Mouse (Mus musculus): Measurements from ENCODE around the gene Camta2. TPM values are rescaled to one million over a fixed set of nuclear protein-coding genes. Genes with fewer than 3 reads are reported as not detected.

Camta2 gene
- total and polyA plus RNA-seq, 3 experiments: 1.0 to 17.0 (median 4.9) TPM

- peaks cover 0 to 3% of the 10 kb centered on the region in 2 experiments for H3K36me3 ChIP-seq (replicated peaks in 1 of 2; ENCODE audit: control insufficient read depth in 1 of 2, insufficient read depth in 1 of 2, low read length in 1 of 2)
- no peak overlapping the region for H3K4me2 ChIP-seq (ENCODE audit: insufficient read depth, low read depth, poor library complexity, severe bottlenecking)
- dilution Hi-C loops (cut with MboI; ENCODE audit: extremely low pct_ligation_motif_present, extremely low pct_unique_long_range_greater_than_20kb, low sequenced_read_pairs): no loop called here
- H3K4me1 ChIP-seq (ENCODE audit: control insufficient read depth in 1 of 2, insufficient read depth in 2 of 2): peaks cover 9 to 21% of the 10 kb centered on the region in 2 experiments
- no peak overlapping the region for H3K9ac ChIP-seq (ENCODE audit: insufficient read depth, low read depth)
- no peak overlapping the region for H3K4me3 ChIP-seq (replicated peaks in 1 of 3; ENCODE audit: low read depth in 2 of 3, low read length in 2 of 3, poor library complexity in 1 of 3)
- no peaks in the 10 kb centered on the region for H3K9me3 ChIP-seq (replicated peaks; ENCODE audit: low read length)
- peaks cover 3% of the 10 kb centered on the region for H3K27me3 ChIP-seq (replicated peaks)
- H3K79me2 ChIP-seq (replicated peaks; ENCODE audit: control insufficient read depth, extremely low read depth, insufficient read depth, poor library complexity, severe bottlenecking): 0 out of 2 replicates have a peak, but pooled peaks cover 5% of the 10 kb centered on the region
- in situ Hi-C loops (cut with MboI; ENCODE audit: low pct_ligation_motif_present, low pct_unique_long_range_greater_than_20kb, low sequenced_read_pairs): no loop called here
- 0 out of 2 replicates have a peak, but pooled peaks have one; percentile 30 for TF ChIP-seq MYC (IDR thresholded peaks at IDR 0.05; ENCODE audit: low read depth, low read length)
- no peak; the same call in 1 of the 2 replicates for TF ChIP-seq RAD21 (IDR thresholded peaks at IDR 0.05; ENCODE audit: low read depth, low read length)
- peak in 1 of 2 experiments; percentile 47; a peak in 2 of 4 replicates for TF ChIP-seq CTCF (conservative IDR thresholded peaks at IDR 0.05 in 1 of 2, IDR thresholded peaks at IDR 0.05 in 1 of 2; ENCODE audit: low read depth in 2 of 2, low read length in 2 of 2)
- TF ChIP-seq JUND (conservative IDR thresholded peaks at IDR 0.05; ENCODE audit: low read depth, low read length): no peak
- 0 out of 2 replicates have a peak, but pooled peaks have one; percentile 7 for TF ChIP-seq ZNF384 (IDR thresholded peaks at IDR 0.05; ENCODE audit: low read depth, low read length)
- TF ChIP-seq SMC3 (IDR thresholded peaks at IDR 0.05; ENCODE audit: low read depth, low read length): 0 out of 2 replicates have a peak, but pooled peaks have one; percentile 5
- no peak for TF ChIP-seq BHLHE40 (IDR thresholded peaks at IDR 0.05; ENCODE audit: low read depth, low read length)
- TF ChIP-seq PAX5 (IDR thresholded peaks at IDR 0.05; ENCODE audit: low read length): no peak
- DNase-seq (ENCODE audit: extremely low read depth): peak; percentile 22
- H3K27ac ChIP-seq (ENCODE audit: insufficient read depth, low read depth): no peak overlapping the region
Observed at GRCm38 (mm10) chr11:70697376-70697775, 9.5 kb upstream of the Camta2 start.

- Histone ChIP-seq H3K36me3 (replicated peaks in 1 of 2; ENCODE audit: control insufficient read depth in 1 of 2, insufficient read depth in 1 of 2, low read length in 1 of 2) (no peaks in the 10 kb centered on the region), H3K4me2 (ENCODE audit: insufficient read depth, low read depth, poor library complexity, severe bottlenecking) (no peak overlapping the region), H3K4me3 (replicated peaks in 1 of 3; ENCODE audit: low read depth in 2 of 3, low read length in 2 of 3, poor library complexity in 1 of 3) (no peak overlapping the region), H3K9ac (ENCODE audit: insufficient read depth, low read depth) (no peak overlapping the region), H3K4me1 (ENCODE audit: control insufficient read depth in 1 of 2, insufficient read depth in 2 of 2) (peaks cover 0 to 6% of the 10 kb centered on the region in 2 experiments; a peak in 2 of 4 replicates), H3K27ac (ENCODE audit: insufficient read depth, low read depth) (no peak overlapping the region), H3K79me2 (replicated peaks; ENCODE audit: control insufficient read depth, extremely low read depth, insufficient read depth, poor library complexity, severe bottlenecking) (no peaks in the 10 kb centered on the region), H3K27me3 (replicated peaks) (no peaks in the 10 kb centered on the region), H3K9me3 (replicated peaks; ENCODE audit: low read length) (no peaks in the 10 kb centered on the region)
- dilution Hi-C loops (cut with MboI; ENCODE audit: extremely low pct_ligation_motif_present, extremely low pct_unique_long_range_greater_than_20kb, low sequenced_read_pairs) (no loop called here), in situ Hi-C loops (cut with MboI; ENCODE audit: low pct_ligation_motif_present, low pct_unique_long_range_greater_than_20kb, low sequenced_read_pairs) (no loop called here)
- TF ChIP-seq JUN (IDR thresholded peaks at IDR 0.05; ENCODE audit: insufficient read depth, low read depth, low read length): no peak
- no peak for TF ChIP-seq POLR2A (IDR thresholded peaks at IDR 0.05; ENCODE audit: low read depth, low read length)
- TF ChIP-seq NELFE (IDR thresholded peaks at IDR 0.05; ENCODE audit: low read depth, low read length): no peak
- TF ChIP-seq BHLHE40 (IDR thresholded peaks at IDR 0.05; ENCODE audit: low read depth, low read length): no peak
- no peak for TF ChIP-seq MYC (IDR thresholded peaks at IDR 0.05; ENCODE audit: low read depth, low read length)
- TF ChIP-seq TCF12 (IDR thresholded peaks at IDR 0.05; ENCODE audit: low read depth, low read length): no peak
- no peak for TF ChIP-seq NRF1 (IDR thresholded peaks at IDR 0.05; ENCODE audit: low read depth, low read length)
- no peak for DNase-seq (ENCODE audit: extremely low read depth)
Observed at GRCm38 (mm10) chr11:70693504-70693903, 5.6 kb upstream of the Camta2 start.

- no peaks in the 10 kb centered on the region for H3K9me3 ChIP-seq (replicated peaks; ENCODE audit: low read length)
- H3K27me3 ChIP-seq (replicated peaks): no peaks in the 10 kb centered on the region
- TF ChIP-seq JUN (IDR thresholded peaks at IDR 0.05; ENCODE audit: insufficient read depth, low read depth, low read length): no peak
- no peak for TF ChIP-seq MAX (IDR thresholded peaks at IDR 0.05; ENCODE audit: low read length)
- TF ChIP-seq JUND (conservative IDR thresholded peaks at IDR 0.05; ENCODE audit: low read depth, low read length): no peak
- no peak for TF ChIP-seq EP300 (IDR thresholded peaks at IDR 0.05; ENCODE audit: low read length)
- TF ChIP-seq KAT2A (IDR thresholded peaks at IDR 0.05; ENCODE audit: insufficient replicate concordance, low read length): no peak
- no peak for TF ChIP-seq ZKSCAN1 (IDR thresholded peaks at IDR 0.05; ENCODE audit: borderline replicate concordance, low read depth, low read length)
- TF ChIP-seq BHLHE40 (IDR thresholded peaks at IDR 0.05; ENCODE audit: low read depth, low read length): no peak
- TF ChIP-seq UBTF (IDR thresholded peaks at IDR 0.05; ENCODE audit: low read depth, low read length): no peak
- no peak for TF ChIP-seq CTCF (conservative IDR thresholded peaks at IDR 0.05 in 1 of 2, IDR thresholded peaks at IDR 0.05 in 1 of 2; ENCODE audit: low read depth in 2 of 2, low read length in 2 of 2)
- no peak for TF ChIP-seq MAFK (IDR thresholded peaks at IDR 0.05; ENCODE audit: insufficient replicate concordance, low read length)
- no peak for TF ChIP-seq PAX5 (IDR thresholded peaks at IDR 0.05; ENCODE audit: low read length)
- no peak for TF ChIP-seq MEF2A (IDR thresholded peaks at IDR 0.05; ENCODE audit: borderline replicate concordance, low read depth, low read length)
- no peak for TF ChIP-seq MYC (IDR thresholded peaks at IDR 0.05; ENCODE audit: low read depth, low read length)
- TF ChIP-seq NRF1 (IDR thresholded peaks at IDR 0.05; ENCODE audit: low read depth, low read length): no peak
- no peak for TF ChIP-seq MAZ (IDR thresholded peaks at IDR 0.05; ENCODE audit: low read depth, low read length)
- TF ChIP-seq ETS1 (conservative IDR thresholded peaks at IDR 0.05; ENCODE audit: low read depth, low read length): no peak
- TF ChIP-seq USF1 (IDR thresholded peaks at IDR 0.05; ENCODE audit: low read depth, low read length): no peak
- H3K4me1 ChIP-seq (ENCODE audit: control insufficient read depth in 1 of 2, insufficient read depth in 2 of 2): peaks cover 0 to 37% of the 10 kb centered on the region in 2 experiments; a peak in 2 of 4 replicates
- H3K27ac ChIP-seq (ENCODE audit: insufficient read depth, low read depth): no peak overlapping the region
- no peak overlapping the region for H3K9ac ChIP-seq (ENCODE audit: insufficient read depth, low read depth)
- H3K79me2 ChIP-seq (replicated peaks; ENCODE audit: control insufficient read depth, extremely low read depth, insufficient read depth, poor library complexity, severe bottlenecking): no peaks in the 10 kb centered on the region
- peaks cover under 1 to 16% of the 10 kb centered on the region in 2 experiments for H3K36me3 ChIP-seq (replicated peaks in 1 of 2; ENCODE audit: control insufficient read depth in 1 of 2, insufficient read depth in 1 of 2, low read length in 1 of 2)
- no peak overlapping the region for H3K4me2 ChIP-seq (ENCODE audit: insufficient read depth, low read depth, poor library complexity, severe bottlenecking)
- dilution Hi-C loops (cut with MboI; ENCODE audit: extremely low pct_ligation_motif_present, extremely low pct_unique_long_range_greater_than_20kb, low sequenced_read_pairs) (no loop called here), in situ Hi-C loops (cut with MboI; ENCODE audit: low pct_ligation_motif_present, low pct_unique_long_range_greater_than_20kb, low sequenced_read_pairs) (loop anchor here (5.0 kb wide), 1 partner anchor 68 kb away; no protein-coding TSS in a partner anchor)
- no peak for DNase-seq (ENCODE audit: extremely low read depth)
- no peak overlapping the region for H3K4me3 ChIP-seq (replicated peaks in 1 of 3; ENCODE audit: low read depth in 2 of 3, low read length in 2 of 3, poor library complexity in 1 of 3)
Observed at GRCm38 (mm10) chr11:70689578-70689977, 1.7 kb upstream of the Camta2 start.

Data from CH12.LX (cell line).